Mouse (Mus musculus): ENCODE data around the gene Psma6. TPM values are rescaled to one million over a fixed set of nuclear protein-coding genes. Genes with fewer than 3 reads are reported as not detected.

Psma6 gene
- polyA plus RNA-seq, 1 experiment from 2014 or later: 177 TPM

GRCm38 (mm10) chr12:55420220-55420619 is 36.2 kb downstream of the Psma6 start:
- WGBS (ENCODE audit: insufficient replicate concordance): 93% methylated on average over 24 of the region's 24 CpGs

GRCm38 (mm10) chr12:55422057-55422456 is 38.0 kb downstream of the Psma6 start:
- no peak overlapping the region for H3K9ac ChIP-seq (replicated peaks)
- peaks cover 15% of the 10 kb centered on the region for H3K36me3 ChIP-seq (replicated peaks; ENCODE audit: insufficient read depth, low read length)
- 20% methylated on average over 3 of the region's 3 CpGs for WGBS (ENCODE audit: insufficient replicate concordance)
- ATAC-seq (no peak), DNase-seq (no peak)
- H3K4me1 ChIP-seq (ENCODE audit: insufficient read depth): peaks cover 2% of the 10 kb centered on the region
- no peaks in the 10 kb centered on the region for H3K9me3 ChIP-seq (ENCODE audit: low read length)
- no peak overlapping the region for H3K4me2 ChIP-seq (ENCODE audit: low read depth, low read length)
- H3K4me3 ChIP-seq (ENCODE audit: low read depth, low read length): no peak overlapping the region
- TF ChIP-seq EP300 (IDR thresholded peaks at IDR 0.05; ENCODE audit: low read depth): no peak
- no peak for TF ChIP-seq CTCF (IDR thresholded peaks at IDR 0.05; ENCODE audit: low read depth)
- H3K27ac ChIP-seq (ENCODE audit: low read depth): peak overlapping the region; percentile 26; the same call in 1 of the 2 replicates
- no peaks in the 10 kb centered on the region for H3K27me3 ChIP-seq (ENCODE audit: insufficient read depth, low read length)

More at GRCm38 (mm10) chr12:55420220-55420619, 36.2 kb downstream of the Psma6 start:
- peaks cover 23% of the 10 kb centered on the region for H3K36me3 ChIP-seq (replicated peaks; ENCODE audit: insufficient read depth, low read length)
- H3K4me1 ChIP-seq (ENCODE audit: insufficient read depth): 0 out of 2 replicates have a peak, but pooled peaks cover 3% of the 10 kb centered on the region
- H3K9me3 ChIP-seq (ENCODE audit: low read length): no peaks in the 10 kb centered on the region
- no peak overlapping the region for H3K4me3 ChIP-seq (ENCODE audit: low read depth, low read length)
- DNase-seq: no peak
- TF ChIP-seq CTCF (IDR thresholded peaks at IDR 0.05; ENCODE audit: low read depth): no peak
- no peaks in the 10 kb centered on the region for H3K27me3 ChIP-seq (ENCODE audit: insufficient read depth, low read length)
- H3K27ac ChIP-seq (ENCODE audit: low read depth): no peak overlapping the region
- no peak overlapping the region for H3K9ac ChIP-seq (replicated peaks)
- no peak for ATAC-seq
- H3K4me2 ChIP-seq (ENCODE audit: low read depth, low read length): no peak overlapping the region

- Histone ChIP-seq H3K36me3 (replicated peaks; ENCODE audit: insufficient read depth, low read length) (no peaks in the 10 kb centered on the region), H3K4me1 (ENCODE audit: insufficient read depth) (peaks cover 2% of the 10 kb centered on the region), H3K9me3 (ENCODE audit: low read length) (no peaks in the 10 kb centered on the region), H3K4me2 (ENCODE audit: low read depth, low read length) (no peak overlapping the region), H3K4me3 (ENCODE audit: low read depth, low read length) (no peak overlapping the region), H3K27me3 (ENCODE audit: insufficient read depth, low read length) (no peaks in the 10 kb centered on the region), H3K27ac (ENCODE audit: low read depth) (peak overlapping the region; percentile 17; the same call in 1 of the 2 replicates), H3K9ac (replicated peaks) (no peak overlapping the region)
- DNase-seq (no peak), ATAC-seq (peak; percentile 79)
- no peak for TF ChIP-seq CTCF (IDR thresholded peaks at IDR 0.05; ENCODE audit: low read depth)
- TF ChIP-seq EP300 (IDR thresholded peaks at IDR 0.05; ENCODE audit: low read depth): peak; percentile 61
- 75% methylated on average over 7 of the region's 7 CpGs for WGBS (ENCODE audit: insufficient replicate concordance)
Measured at GRCm38 (mm10) chr12:55426300-55426699, 42.3 kb downstream of the Psma6 start.

- Histone ChIP-seq H3K27me3 (ENCODE audit: insufficient read depth, low read length) (no peaks in the 10 kb centered on the region), H3K9me3 (ENCODE audit: low read length) (no peaks in the 10 kb centered on the region), H3K4me1 (ENCODE audit: insufficient read depth) (peaks cover 6% of the 10 kb centered on the region), H3K4me2 (ENCODE audit: low read depth, low read length) (no peak overlapping the region), H3K9ac (replicated peaks) (no peak overlapping the region), H3K36me3 (replicated peaks; ENCODE audit: insufficient read depth, low read length) (no peaks in the 10 kb centered on the region), H3K27ac (ENCODE audit: low read depth) (no peak overlapping the region), H3K4me3 (ENCODE audit: low read depth, low read length) (no peak overlapping the region)
- WGBS (ENCODE audit: insufficient replicate concordance): 73% methylated on average over 8 of the region's 8 CpGs
- DNase-seq (no peak), ATAC-seq (no peak)
- TF ChIP-seq EP300 (IDR thresholded peaks at IDR 0.05; ENCODE audit: low read depth) (no peak), CTCF (IDR thresholded peaks at IDR 0.05; ENCODE audit: low read depth) (no peak)
Measured at GRCm38 (mm10) chr12:55429201-55429600, 45.2 kb downstream of the Psma6 start.

- H3K27ac ChIP-seq (ENCODE audit: low read depth): no peak overlapping the region
- no peak overlapping the region for H3K9ac ChIP-seq (replicated peaks)
- H3K27me3 ChIP-seq (ENCODE audit: insufficient read depth, low read length): no peaks in the 10 kb centered on the region
- 64% methylated on average over 4 of the region's 4 CpGs for WGBS (ENCODE audit: insufficient replicate concordance)
- no peak overlapping the region for H3K4me2 ChIP-seq (ENCODE audit: low read depth, low read length)
- H3K4me1 ChIP-seq (ENCODE audit: insufficient read depth): peaks cover 10% of the 10 kb centered on the region
- no peak for ATAC-seq
- DNase-seq: no peak
- no peaks in the 10 kb centered on the region for H3K36me3 ChIP-seq (replicated peaks; ENCODE audit: insufficient read depth, low read length)
- no peak overlapping the region for H3K4me3 ChIP-seq (ENCODE audit: low read depth, low read length)
- no peak for TF ChIP-seq EP300 (IDR thresholded peaks at IDR 0.05; ENCODE audit: low read depth)
- H3K9me3 ChIP-seq (ENCODE audit: low read length): no peaks in the 10 kb centered on the region
Measured at GRCm38 (mm10) chr12:55429956-55430355, 45.9 kb downstream of the Psma6 start.

GRCm38 (mm10) chr12:55432284-55432919 is 48.4 kb downstream of the Psma6 start:
- TF ChIP-seq CTCF (IDR thresholded peaks at IDR 0.05; ENCODE audit: low read depth) (no peak), EP300 (IDR thresholded peaks at IDR 0.05; ENCODE audit: low read depth) (no peak)
- Histone ChIP-seq H3K27me3 (ENCODE audit: insufficient read depth, low read length) (no peaks in the 10 kb centered on the region), H3K9me3 (ENCODE audit: low read length) (no peaks in the 10 kb centered on the region), H3K4me1 (ENCODE audit: insufficient read depth) (peaks cover 18% of the 10 kb centered on the region), H3K36me3 (replicated peaks; ENCODE audit: insufficient read depth, low read length) (no peaks in the 10 kb centered on the region), H3K9ac (replicated peaks) (no peak overlapping the region), H3K27ac (ENCODE audit: low read depth) (no peak overlapping the region), H3K4me3 (ENCODE audit: low read depth, low read length) (no peak overlapping the region), H3K4me2 (ENCODE audit: low read depth, low read length) (no peak overlapping the region)
- DNase-seq (no peak), ATAC-seq (no peak)
- 81% methylated on average over 7 of the region's 7 CpGs for WGBS (ENCODE audit: insufficient replicate concordance)

All from liver, postnatal 0 days (tissue).